Mouse (Mus musculus) gastrocnemius, adult 8-10 months (tissue): ENCODE data around the gene Zdhhc1. TPM values are rescaled to one million over a fixed set of nuclear protein-coding genes. Genes with fewer than 3 reads are reported as not detected.

Source experiments
- DNase-seq, 2 experiments: peaks; one replicate each; pipeline ENCODE4 v3.0.0; 2022; ENCODE audit warnings: low spot score in 2 of 2
- total RNA-seq, 4 experiments: library from RNA; stranded (reverse); gene quantifications; 2 replicates each; pipeline ENCODE4 v1.2.4; 2022

Gene Zdhhc1
- total RNA-seq, 4 experiments from 2014 or later = 10.3 to 11.7 (median 11.4) TPM

DNA sequence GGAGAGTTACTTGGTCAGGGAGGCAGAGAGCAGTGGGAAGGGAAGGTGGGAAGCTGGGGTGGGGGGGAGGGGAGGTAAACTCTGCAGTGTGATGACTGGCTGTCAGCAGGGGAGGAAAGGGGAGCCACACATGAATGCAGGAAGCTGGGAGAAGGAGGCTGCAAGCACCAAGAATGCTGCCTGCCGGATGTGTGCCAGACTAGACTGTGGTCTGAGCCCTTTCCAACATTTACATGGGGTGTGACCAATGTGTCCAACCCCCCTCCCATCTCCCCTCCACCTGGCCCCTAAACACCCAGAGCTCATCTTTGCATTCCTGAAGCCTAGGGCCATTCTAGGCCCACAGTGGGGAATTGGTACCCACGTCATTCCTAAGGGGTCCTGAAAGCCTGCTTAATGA, 15.7 kb downstream of the Zdhhc1 start:
- DNase-seq = no peak

DNA sequence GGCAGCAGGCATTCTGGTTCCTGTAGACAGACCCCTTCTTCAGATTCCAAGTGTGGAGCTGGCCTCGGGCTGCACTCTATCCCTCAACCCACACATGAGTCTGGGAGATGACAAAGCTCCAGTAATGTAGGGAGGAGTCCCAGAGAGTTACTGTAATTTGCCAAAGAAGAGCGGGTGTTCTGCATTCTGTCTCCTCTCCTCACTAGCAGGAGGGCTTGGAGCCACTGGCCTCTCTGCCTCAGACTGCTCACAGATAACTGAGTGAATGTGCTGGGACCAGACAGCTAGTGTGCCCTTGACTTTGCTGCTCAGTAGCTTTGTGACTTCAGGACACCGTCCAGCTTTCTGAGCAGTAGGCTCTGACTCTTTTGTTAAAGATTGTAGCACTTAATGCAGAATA, 18.9 kb downstream of the Zdhhc1 start:
- DNase-seq = no peak

DNA sequence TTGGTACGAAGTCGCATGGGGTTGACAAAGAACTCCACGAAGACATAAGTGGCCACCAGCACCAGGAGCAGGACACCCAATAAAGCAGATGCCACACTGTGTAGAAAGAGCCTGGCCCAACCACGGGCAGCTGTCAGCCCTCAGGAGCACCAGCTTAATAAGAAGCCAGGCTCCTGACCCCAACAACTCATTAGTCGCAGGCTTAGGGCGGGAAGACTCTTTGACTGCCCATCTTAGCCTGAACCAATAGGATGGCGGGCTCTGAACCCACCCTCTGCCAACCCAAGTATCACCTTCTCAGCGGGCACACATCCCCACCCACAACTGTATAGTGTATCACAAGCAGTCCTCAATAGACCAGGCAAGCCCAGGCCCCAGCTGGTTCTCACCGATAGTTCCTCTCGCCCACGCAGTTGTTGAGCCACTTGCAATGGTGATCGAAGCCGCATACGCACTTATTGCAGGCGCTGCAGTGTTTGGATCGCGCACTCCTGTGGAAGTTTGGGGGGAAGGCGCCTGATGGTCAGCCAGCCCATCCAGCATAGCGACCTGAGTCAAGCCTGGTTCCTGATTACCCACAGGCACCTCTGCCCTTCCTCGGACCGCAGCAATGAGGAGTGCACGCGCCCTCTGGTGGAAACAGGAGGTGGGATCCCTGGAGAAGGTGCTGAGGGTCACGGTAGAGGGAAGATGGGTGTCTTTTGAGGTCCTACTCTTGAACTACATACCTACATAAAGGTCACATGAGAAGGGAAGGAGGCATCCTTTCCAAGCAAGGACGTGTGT, 19.9 kb downstream of the Zdhhc1 start:
- peak in 1 of 2 experiments; percentile 46 for DNase-seq

DNA sequence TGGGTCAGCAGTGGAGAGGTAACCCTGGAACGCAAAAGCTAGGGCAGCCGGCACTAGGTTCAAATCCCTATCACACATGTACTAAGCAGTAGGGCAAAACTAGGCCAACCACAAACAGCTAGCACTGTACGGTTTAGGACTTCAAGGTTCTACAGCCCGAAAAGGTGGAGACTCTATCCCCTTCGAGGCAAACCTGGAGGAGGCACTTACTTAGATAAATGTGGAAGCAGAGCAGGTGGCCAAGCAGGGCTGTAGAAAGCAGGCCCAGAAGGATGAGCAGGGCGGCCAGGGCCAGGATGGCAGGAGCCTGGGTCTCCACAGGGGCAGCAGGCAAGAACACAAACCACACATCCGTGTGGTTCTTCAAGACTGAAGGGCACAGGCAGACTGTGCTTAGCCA, 20.5 kb downstream of the Zdhhc1 start:
- DNase-seq = no peak

DNA sequence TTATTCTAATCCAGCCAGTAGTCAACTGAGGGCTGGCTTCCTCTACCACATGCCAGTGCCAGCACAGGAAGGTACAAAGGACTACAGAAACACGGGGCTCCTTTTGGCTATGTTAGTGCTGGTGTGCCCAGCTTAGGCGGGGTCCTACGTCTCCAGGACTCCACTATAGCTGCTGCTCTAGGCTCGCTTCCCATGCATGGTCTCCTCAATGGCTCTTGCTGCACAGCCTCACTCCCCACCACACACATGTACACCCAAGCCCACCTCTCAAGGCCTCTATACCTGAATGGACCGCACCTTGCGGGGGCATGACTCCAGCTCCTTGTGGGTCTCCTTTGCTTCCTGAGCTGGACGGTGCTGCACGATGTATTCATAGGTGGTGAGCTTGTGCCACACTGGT, 21.0 kb downstream of the Zdhhc1 start:
- no peak for DNase-seq

- DNase-seq = peak; percentile 58 to 70
Measured at GRCm38 (mm10) chr8:105475254-105475653, 21.4 kb downstream of the Zdhhc1 start.

DNA sequence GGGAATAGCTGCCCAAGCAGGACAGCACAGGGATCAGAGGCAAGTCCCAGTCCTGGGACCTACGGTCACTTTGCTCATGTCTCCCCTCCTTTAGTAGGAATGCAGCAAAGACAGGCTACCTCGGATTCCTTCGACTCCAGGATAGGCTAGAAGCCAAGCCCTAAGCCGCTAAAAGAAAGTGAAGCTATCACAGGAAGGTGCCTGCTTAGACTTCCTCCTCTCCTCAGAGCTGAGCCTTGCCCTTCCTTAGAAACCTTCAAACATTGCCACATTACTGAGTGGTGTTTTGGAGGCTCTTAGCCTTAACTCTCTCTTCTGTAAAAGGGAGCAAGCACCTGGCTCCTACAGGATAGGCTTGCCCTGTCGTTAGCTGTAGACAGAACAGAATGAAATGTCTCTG, 22.0 kb downstream of the Zdhhc1 start:
- DNase-seq = no peak

GRCm38 (mm10) chr8:105473816-105474606, 22.7 kb downstream of the Zdhhc1 start:
- peak in 1 of 2 experiments; percentile 50 for DNase-seq

GRCm38 (mm10) chr8:105472983-105473382, 23.7 kb downstream of the Zdhhc1 start:
- no peak for DNase-seq

DNA sequence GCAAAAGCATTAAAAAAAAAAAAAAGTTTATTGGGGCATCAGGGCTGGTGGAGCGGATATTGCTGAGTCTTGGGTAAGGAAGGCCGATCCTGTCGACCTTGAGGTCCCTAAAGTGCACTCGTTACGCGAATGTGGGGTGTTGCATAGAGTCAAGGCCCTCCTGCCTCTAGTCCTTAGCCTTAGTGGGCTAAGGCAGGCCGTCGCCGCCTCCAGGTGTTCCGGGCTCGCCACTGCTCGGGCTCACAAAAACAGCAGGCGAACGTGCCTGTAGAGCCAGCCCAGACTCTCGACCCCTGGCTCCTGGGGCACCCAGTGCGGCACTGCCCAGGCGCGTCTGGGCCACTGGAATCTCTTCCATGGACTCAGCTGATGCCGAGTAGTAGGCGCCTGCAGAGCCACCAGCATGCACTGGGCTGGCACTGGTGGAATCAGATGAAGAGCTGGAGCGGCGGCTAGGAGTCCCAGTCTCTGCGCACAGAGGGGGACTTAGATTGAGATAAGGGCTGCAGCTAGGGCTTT, 24.2 kb downstream of the Zdhhc1 start:
- DNase-seq = no peak

- DNase-seq = peak; percentile 97
Measured at GRCm38 (mm10) chr8:105471314-105472015, 25.2 kb downstream of the Zdhhc1 start, which contains the start of gene Tppp3. TSS of gene Tppp3 (minus strand) at chr8:105471526.

DNA sequence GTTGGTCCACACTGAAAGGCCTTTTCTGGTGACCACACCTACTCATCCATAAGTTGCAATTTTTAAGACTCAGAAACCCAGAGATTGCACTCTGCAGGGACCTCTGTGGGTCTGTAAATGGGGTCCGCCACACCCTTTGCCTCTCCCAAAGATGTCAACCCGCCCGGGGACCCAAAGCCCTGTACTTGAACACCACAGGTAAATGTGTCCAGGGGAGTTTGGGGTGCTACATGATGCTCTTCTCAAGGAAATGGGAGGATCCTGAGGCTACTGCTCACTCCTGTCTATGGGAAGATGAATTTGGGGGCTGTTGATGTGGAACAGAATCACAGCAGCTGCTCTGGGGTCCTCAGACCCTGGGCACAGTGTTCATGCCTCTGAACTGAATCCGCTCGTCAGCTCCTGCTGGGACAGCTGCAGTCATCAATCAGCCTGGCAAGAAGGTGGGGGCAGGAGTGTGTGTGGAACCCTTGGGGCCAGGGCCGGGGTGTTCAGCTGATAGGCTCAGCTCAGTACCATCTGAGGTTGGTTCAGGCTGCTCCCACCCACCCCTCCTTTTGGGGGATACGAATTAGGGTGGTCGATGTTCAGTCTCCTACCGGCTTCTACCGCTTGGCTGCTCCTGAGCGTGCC, 25.9 kb downstream of the Zdhhc1 start:
- no peak for DNase-seq

- DNase-seq = no peak
Measured at GRCm38 (mm10) chr8:105470262-105470661, 26.4 kb downstream of the Zdhhc1 start.

DNA sequence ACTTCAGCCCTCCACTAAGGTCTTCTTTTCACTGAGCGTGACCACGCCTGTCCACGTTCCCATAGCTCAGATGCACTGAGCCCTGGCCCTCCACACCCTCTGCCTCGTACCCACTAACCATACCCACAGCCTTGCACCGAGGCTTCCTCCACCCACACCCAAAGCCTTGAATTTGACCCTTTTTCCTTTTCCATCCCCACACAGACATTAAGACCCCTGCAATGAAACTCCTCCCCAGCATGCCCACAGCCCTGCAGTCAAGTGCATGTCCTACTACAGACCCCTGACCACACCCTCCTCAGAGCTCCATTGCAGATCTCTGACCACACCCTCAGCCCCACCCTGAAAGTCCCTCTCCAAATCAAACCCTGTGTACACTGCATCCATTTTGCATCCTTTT, 26.9 kb downstream of the Zdhhc1 start:
- DNase-seq = no peak

DNA sequence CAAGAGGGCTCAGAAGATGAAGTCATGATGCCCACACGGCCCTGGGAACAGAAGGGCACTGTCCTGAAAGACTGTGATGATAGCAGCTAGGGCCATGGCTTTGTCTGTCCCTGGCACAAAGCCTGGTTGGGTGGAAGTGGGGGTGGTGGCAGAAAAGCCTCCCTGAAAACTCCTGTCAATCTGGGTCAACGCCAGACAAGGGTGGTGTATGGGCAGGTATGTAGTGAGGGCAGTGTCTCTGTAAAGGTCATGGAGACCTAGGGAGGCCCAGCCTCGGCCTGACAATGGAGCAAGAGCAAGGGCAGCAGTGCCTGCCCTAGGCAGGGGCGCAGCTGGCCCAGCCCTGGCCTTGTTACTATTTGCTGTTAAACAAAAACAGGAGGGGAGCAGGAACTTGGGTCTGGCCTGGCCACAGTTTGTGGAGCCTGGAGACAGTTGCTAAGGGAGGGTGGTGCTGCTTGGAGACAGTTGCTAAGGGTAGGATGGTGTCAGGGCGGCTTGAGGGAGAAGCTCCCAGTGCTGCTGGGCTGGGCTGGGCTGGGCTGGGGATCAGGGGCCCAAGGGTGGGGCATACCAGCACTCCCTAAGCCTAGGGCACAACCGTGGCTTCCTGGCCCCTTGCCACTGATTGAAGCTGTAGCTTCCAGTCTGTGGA, 27.5 kb downstream of the Zdhhc1 start:
- DNase-seq = peak in 1 of 2 experiments; percentile 48

DNA sequence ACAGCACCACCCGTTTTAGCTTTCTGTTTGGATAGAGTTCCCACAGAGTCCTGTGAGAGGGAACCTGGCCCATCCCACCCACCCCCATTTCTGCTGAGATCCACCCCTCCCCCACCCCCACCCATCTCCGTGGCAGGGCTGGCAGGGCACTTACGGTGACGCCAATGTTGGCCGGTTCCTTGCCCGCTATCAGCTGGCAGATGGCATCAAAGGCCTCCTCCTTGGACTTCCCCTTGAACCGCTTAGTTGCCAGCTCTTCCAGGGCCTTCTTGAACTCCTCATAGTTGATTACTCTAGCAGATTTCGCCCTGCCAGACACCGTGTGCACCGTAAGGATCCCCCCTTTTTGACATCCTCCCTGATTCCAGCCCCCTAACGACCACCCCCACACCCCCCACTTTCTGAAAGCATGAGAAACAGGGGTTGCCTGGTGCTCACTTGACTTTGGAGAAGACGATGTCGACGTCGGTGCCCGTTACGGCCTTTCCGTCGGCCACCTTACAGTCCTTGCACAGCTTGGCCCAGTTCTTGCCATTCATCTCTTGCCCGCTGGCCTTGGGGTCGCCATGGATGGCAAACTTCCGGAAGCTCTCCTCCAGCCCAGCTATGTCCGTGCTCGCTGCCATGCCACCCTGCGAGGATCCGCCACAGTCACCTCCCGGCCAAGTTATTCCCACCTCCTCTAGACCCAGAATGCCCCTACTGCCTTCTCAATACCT, 28.5 kb downstream of the Zdhhc1 start:
- DNase-seq = no peak

- DNase-seq = no peak
Measured at GRCm38 (mm10) chr8:105467396-105467985, 29.2 kb downstream of the Zdhhc1 start.

DNA sequence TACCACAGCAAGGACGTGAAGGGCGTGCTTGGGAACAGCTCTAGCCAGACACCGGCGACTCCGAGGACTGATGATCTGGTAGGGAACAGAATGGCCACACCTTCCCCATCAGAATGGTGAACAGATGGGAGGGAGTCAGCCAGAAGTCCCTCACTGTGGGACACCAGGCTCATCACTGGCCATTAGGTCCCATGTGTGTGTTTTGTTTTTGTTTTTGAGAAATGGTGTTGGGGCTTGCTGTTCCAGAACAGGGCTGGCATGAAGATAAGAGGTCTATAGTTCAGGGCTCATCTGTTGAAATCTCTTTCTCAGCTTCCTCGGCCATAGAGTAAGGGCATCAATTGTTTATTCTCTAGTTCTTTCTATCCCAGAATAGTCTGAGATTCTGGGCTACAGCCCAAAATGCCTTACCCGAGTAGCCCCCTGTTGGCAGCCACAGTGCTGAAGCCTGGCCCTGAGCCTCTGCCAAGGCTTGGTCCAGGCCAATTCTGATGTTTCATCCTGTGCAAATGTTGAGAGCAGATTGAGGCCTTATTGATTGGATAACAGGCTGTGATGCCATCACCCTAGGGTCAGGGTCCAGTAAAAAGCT, 29.9 kb downstream of the Zdhhc1 start:
- DNase-seq = no peak

GRCm38 (mm10) chr8:105466246-105466645, 30.5 kb downstream of the Zdhhc1 start:
- no peak for DNase-seq
